Mouse (Mus musculus) midbrain, embryonic 13.5 days (tissue): ENCODE data around the gene Lrch1. TPM values are rescaled to one million over a fixed set of nuclear protein-coding genes. Genes with fewer than 3 reads are reported as not detected.

Source experiments
- ATAC-seq: fragments of 200-750 bp; cut with Nextera tagmentation; 2 replicates; pipeline ENCODE4 v1.8.0; 2017; ENCODE audit warnings: mild to moderate bottlenecking, moderate TSS enrichment, moderate library complexity
- H3K27ac ChIP-seq: fragments of 300-500 bp; sonication (generic); 2 replicates; pipeline ENCODE4 v1.5.1; 2015; ENCODE audit warnings: inconsistent platforms, mild to moderate bottlenecking, moderate library complexity
- H3K27me3 ChIP-seq: fragments of 300-500 bp; sonication (generic); 2 replicates; pipeline ENCODE4 v1.6.1; 2015; ENCODE audit warnings: mild to moderate bottlenecking, inconsistent platforms
- H3K36me3 ChIP-seq: fragments of 300-500 bp; sonication (generic); 2 replicates; pipeline ENCODE4 v1.6.1; 2015; ENCODE audit warnings: mild to moderate bottlenecking, inconsistent platforms
- H3K4me1 ChIP-seq: fragments of 300-500 bp; sonication (generic); replicated peaks from 2 replicates; pipeline ENCODE4 v1.6.1; 2015; ENCODE audit warnings: inconsistent platforms
- H3K4me2 ChIP-seq: fragments of 300-500 bp; sonication (generic); replicated peaks from 2 replicates; pipeline ENCODE4 v1.6.1; 2015; ENCODE audit warnings: moderate library complexity, mild to moderate bottlenecking, inconsistent platforms
- H3K4me3 ChIP-seq: fragments of 300-500 bp; sonication (generic); replicated peaks from 2 replicates; pipeline ENCODE4 v1.5.1; 2015; ENCODE audit warnings: mild to moderate bottlenecking, inconsistent platforms
- H3K9ac ChIP-seq: fragments of 300-500 bp; sonication (generic); replicated peaks from 2 replicates; pipeline ENCODE4 v1.6.1; 2015; ENCODE audit warnings: mild to moderate bottlenecking, inconsistent platforms
- H3K9me3 ChIP-seq: fragments of 300-500 bp; sonication (generic); 2 replicates; pipeline ENCODE4 v1.6.1; 2016; ENCODE audit warnings: mild to moderate bottlenecking, inconsistent platforms
- WGBS: fragments of 180-500 bp; shearing (Covaris S2); methylation state at CpG from one replicate; pipeline ENCODE4 v1.1.7; 2015; 5-methylcytosine and 5-hydroxymethylcytosine counted together
- polyA plus RNA-seq: library from polyadenylated mRNA; unstranded; fragments of >200 nt; fragmentation: Nextera tagmentation; extraction: Ambion mirVana; gene quantifications from 2 replicates; pipeline ENCODE4 v1.2.1, GENCODE M21; 2015

Lrch1 gene
- polyA plus RNA-seq, 1 experiment from 2014 or later = 9.7 TPM

GRCm38 (mm10) chr14:74853759-74854100, 93.9 kb downstream of the Lrch1 start:
- no peak overlapping the region; the same call in 1 of the 2 replicates for H3K27ac ChIP-seq
- 81% methylated on average over 4 of the region's 4 CpGs for WGBS

GRCm38 (mm10) chr14:74852965-74853758, 94.5 kb downstream of the Lrch1 start:
- Histone ChIP-seq H3K27ac (peak overlapping the region; percentile 54; the same call in 1 of the 2 replicates), H3K4me2 (no peak overlapping the region), H3K36me3 (peaks cover 2% of the 10 kb centered on the region; the same call in 1 of the 2 replicates), H3K9me3 (no peaks in the 10 kb centered on the region), H3K4me1 (peaks cover 25% of the 10 kb centered on the region), H3K27me3 (no peaks in the 10 kb centered on the region), H3K4me3 (no peak overlapping the region), H3K9ac (no peak overlapping the region)
- no peak for ATAC-seq
- 41% methylated on average over 16 of the region's 16 CpGs for WGBS

More at GRCm38 (mm10) chr14:74853759-74854100, 93.9 kb downstream of the Lrch1 start:
- Histone ChIP-seq H3K27me3 (no peaks in the 10 kb centered on the region), H3K36me3 (peaks cover 2% of the 10 kb centered on the region; the same call in 1 of the 2 replicates), H3K4me1 (peaks cover 25% of the 10 kb centered on the region), H3K9me3 (no peaks in the 10 kb centered on the region), H3K4me3 (no peak overlapping the region), H3K4me2 (no peak overlapping the region), H3K9ac (no peak overlapping the region)
- ATAC-seq = no peak

- Histone ChIP-seq H3K27me3 (no peaks in the 10 kb centered on the region), H3K4me1 (peaks cover 26% of the 10 kb centered on the region), H3K9ac (no peak overlapping the region), H3K9me3 (no peaks in the 10 kb centered on the region), H3K27ac (peak overlapping the region; percentile 69), H3K4me2 (no peak overlapping the region), H3K4me3 (no peak overlapping the region), H3K36me3 (peaks cover 2% of the 10 kb centered on the region; the same call in 1 of the 2 replicates)
- 40% methylated on average over 9 of the region's 9 CpGs for WGBS
- 0 out of 2 replicates have a peak, but pooled peaks have one; percentile 34 for ATAC-seq
Observed at GRCm38 (mm10) chr14:74851866-74852265, 95.8 kb downstream of the Lrch1 start.

- WGBS = 86% methylated on average over 6 of the region's 6 CpGs
- no peak overlapping the region for H3K4me2 ChIP-seq
- H3K36me3 ChIP-seq = no peaks in the 10 kb centered on the region
- H3K27me3 ChIP-seq = no peaks in the 10 kb centered on the region
- H3K9ac ChIP-seq = no peak overlapping the region
- H3K27ac ChIP-seq = no peak overlapping the region
- no peak overlapping the region for H3K4me3 ChIP-seq
- peaks cover 38% of the 10 kb centered on the region for H3K4me1 ChIP-seq
- ATAC-seq = no peak
- no peaks in the 10 kb centered on the region for H3K9me3 ChIP-seq
Observed at GRCm38 (mm10) chr14:74849020-74849419, 98.7 kb downstream of the Lrch1 start.

- ATAC-seq = no peak
- Histone ChIP-seq H3K4me2 (no peak overlapping the region), H3K36me3 (no peaks in the 10 kb centered on the region), H3K9me3 (no peaks in the 10 kb centered on the region), H3K27me3 (no peaks in the 10 kb centered on the region), H3K4me3 (no peak overlapping the region), H3K27ac (no peak overlapping the region), H3K4me1 (peaks cover 34% of the 10 kb centered on the region), H3K9ac (no peak overlapping the region)
- 95% methylated on average over 5 of the region's 5 CpGs for WGBS
Observed at GRCm38 (mm10) chr14:74848224-74848623, 99.5 kb downstream of the Lrch1 start.

GRCm38 (mm10) chr14:74847311-74848133, 100.2 kb downstream of the Lrch1 start:
- Histone ChIP-seq H3K27ac (no peak overlapping the region), H3K9ac (no peak overlapping the region)
- WGBS = 79% methylated on average over 14 of the region's 14 CpGs

GRCm38 (mm10) chr14:74846668-74847067, 101.0 kb downstream of the Lrch1 start:
- Histone ChIP-seq H3K9ac (no peak overlapping the region), H3K4me2 (no peak overlapping the region), H3K27me3 (no peaks in the 10 kb centered on the region), H3K9me3 (no peaks in the 10 kb centered on the region), H3K27ac (no peak overlapping the region), H3K4me3 (no peak overlapping the region), H3K4me1 (peaks cover 18% of the 10 kb centered on the region), H3K36me3 (no peaks in the 10 kb centered on the region)
- no peak for ATAC-seq
- WGBS = 51% methylated on average over 5 of the region's 5 CpGs

More at GRCm38 (mm10) chr14:74847311-74848133, 100.2 kb downstream of the Lrch1 start:
- Histone ChIP-seq H3K36me3 (no peaks in the 10 kb centered on the region), H3K4me3 (no peak overlapping the region), H3K4me1 (peaks cover 27% of the 10 kb centered on the region), H3K27me3 (no peaks in the 10 kb centered on the region), H3K9me3 (no peaks in the 10 kb centered on the region), H3K4me2 (no peak overlapping the region)
- no peak for ATAC-seq

GRCm38 (mm10) chr14:74845661-74846274, 101.9 kb downstream of the Lrch1 start:
- 34% methylated on average over 2 of the region's 2 CpGs for WGBS
- Histone ChIP-seq H3K36me3 (no peaks in the 10 kb centered on the region), H3K9ac (no peak overlapping the region), H3K4me3 (no peak overlapping the region), H3K27ac (peak overlapping the region; percentile 35; the same call in 1 of the 2 replicates), H3K4me1 (peaks cover 21% of the 10 kb centered on the region), H3K27me3 (no peaks in the 10 kb centered on the region), H3K4me2 (no peak overlapping the region), H3K9me3 (no peaks in the 10 kb centered on the region)
- ATAC-seq = no peak

GRCm38 (mm10) chr14:74841708-74842107, 106.0 kb downstream of the Lrch1 start:
- Histone ChIP-seq H3K9ac (no peak overlapping the region), H3K27ac (no peak overlapping the region), H3K9me3 (no peaks in the 10 kb centered on the region), H3K4me1 (peaks cover 18% of the 10 kb centered on the region), H3K36me3 (no peaks in the 10 kb centered on the region), H3K4me2 (no peak overlapping the region), H3K27me3 (no peaks in the 10 kb centered on the region), H3K4me3 (no peak overlapping the region)
- 71% methylated on average over 2 of the region's 2 CpGs for WGBS
- ATAC-seq = no peak

GRCm38 (mm10) chr14:74841297-74841696, 106.4 kb downstream of the Lrch1 start:
- no peak for ATAC-seq
- no peak overlapping the region for H3K4me3 ChIP-seq
- peaks cover 14% of the 10 kb centered on the region for H3K4me1 ChIP-seq
- no peaks in the 10 kb centered on the region for H3K27me3 ChIP-seq
- H3K9me3 ChIP-seq = no peaks in the 10 kb centered on the region
- no peaks in the 10 kb centered on the region for H3K36me3 ChIP-seq
- 81% methylated on average over 3 of the region's 3 CpGs for WGBS
- H3K9ac ChIP-seq = no peak overlapping the region
- no peak overlapping the region for H3K27ac ChIP-seq
- H3K4me2 ChIP-seq = no peak overlapping the region

GRCm38 (mm10) chr14:74840820-74841219, 106.9 kb downstream of the Lrch1 start:
- no peak overlapping the region for H3K9ac ChIP-seq
- H3K4me3 ChIP-seq = no peak overlapping the region
- H3K27ac ChIP-seq = no peak overlapping the region
- H3K27me3 ChIP-seq = no peaks in the 10 kb centered on the region
- no peaks in the 10 kb centered on the region for H3K36me3 ChIP-seq
- no peaks in the 10 kb centered on the region for H3K9me3 ChIP-seq
- no peak overlapping the region for H3K4me2 ChIP-seq
- WGBS = 56% methylated on average over 3 of the region's 3 CpGs
- ATAC-seq = no peak
- H3K4me1 ChIP-seq = peaks cover 13% of the 10 kb centered on the region

GRCm38 (mm10) chr14:74840328-74840727, 107.3 kb downstream of the Lrch1 start:
- Histone ChIP-seq H3K4me2 (no peak overlapping the region), H3K9ac (no peak overlapping the region), H3K27me3 (no peaks in the 10 kb centered on the region), H3K36me3 (no peaks in the 10 kb centered on the region), H3K9me3 (no peaks in the 10 kb centered on the region), H3K27ac (no peak overlapping the region), H3K4me1 (peaks cover 8% of the 10 kb centered on the region), H3K4me3 (no peak overlapping the region)
- WGBS = 75% methylated on average over 2 of the region's 2 CpGs
- no peak for ATAC-seq
